Mouse (Mus musculus): ENCODE measurements at regions not wholly inside any gene's neighbourhood (a gene's known extent, or its start where the extent isn't known, plus 50 kb on each side); places are given as distances from the start of the nearest gene placed in this dataset.

- no peak for DNase-seq
These were observed 52.6 kb upstream of the Smndc1 start for GRCm38 (mm10) chr19:53442756-53443654.

GRCm38 (mm10) chr19:53442132-53442610, 51.8 kb upstream of the Smndc1 start:
- no peak for DNase-seq

GRCm38 (mm10) chr19:53441449-53442131, 51.2 kb upstream of the Smndc1 start:
- peak; percentile 48 for DNase-seq

GRCm38 (mm10) chr19:53440327-53441055, 50.1 kb upstream of the Smndc1 start:
- no peak for DNase-seq
